Mouse (Mus musculus) large intestine, adult 2 months (tissue): ENCODE results near the gene Pygl. TPM values are rescaled to one million over a fixed set of nuclear protein-coding genes. Genes with fewer than 3 reads are reported as not detected.
A peak's percentile ranks its signal among the peaks of the same experiment; 100 is the strongest.
"Not testable (repeated sequence)": the region's sequence is repeated elsewhere in the genome, so short reads cannot be mapped to it uniquely, and the experiment has no call there.

ENCODE experiments used
- DNase-seq: peaks from one replicate; pipeline ENCODE4 v3.0.0-alpha.2; 2012; ENCODE audit warnings: low read depth, low spot score
- WGBS: fragments of 180-500 bp; shearing (Covaris S2); methylation state at CpG from one replicate; pipeline ENCODE4 v1.1.7; 2018; 5-methylcytosine and 5-hydroxymethylcytosine counted together
- polyA plus RNA-seq: library from polyadenylated mRNA; depleted of rRNA; stranded (reverse); fragments of >200 nt; gene quantifications from 2 replicates; pipeline ENCODE4 v1.2.3, GENCODE M21; 2012; rRNA removed

Gene Pygl
- polyA plus RNA-seq, 1 experiment: 2.5 TPM

DNA sequence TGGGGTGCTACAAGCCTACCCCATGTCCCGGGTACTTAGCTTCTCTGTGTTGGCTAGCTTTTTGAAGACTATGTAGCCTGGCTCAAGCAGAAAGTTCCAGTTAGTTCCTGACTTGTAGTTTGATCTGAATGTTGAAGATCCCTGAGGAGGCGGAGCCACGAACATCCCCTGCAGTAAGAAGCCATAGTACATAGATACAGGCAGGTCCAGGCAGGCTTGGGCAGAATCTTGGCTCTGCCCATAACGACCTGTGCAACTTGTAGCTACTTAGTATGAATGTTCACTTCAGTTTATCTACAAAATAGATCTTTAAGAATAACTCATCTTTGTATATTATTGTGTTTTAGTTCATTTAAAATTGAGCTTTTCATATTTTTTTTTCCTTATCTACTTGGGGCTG lies 63.3 kb downstream of the Pygl start:
- no peak for DNase-seq
- WGBS: 81% methylated on average over 4 of the region's 4 CpGs

DNA sequence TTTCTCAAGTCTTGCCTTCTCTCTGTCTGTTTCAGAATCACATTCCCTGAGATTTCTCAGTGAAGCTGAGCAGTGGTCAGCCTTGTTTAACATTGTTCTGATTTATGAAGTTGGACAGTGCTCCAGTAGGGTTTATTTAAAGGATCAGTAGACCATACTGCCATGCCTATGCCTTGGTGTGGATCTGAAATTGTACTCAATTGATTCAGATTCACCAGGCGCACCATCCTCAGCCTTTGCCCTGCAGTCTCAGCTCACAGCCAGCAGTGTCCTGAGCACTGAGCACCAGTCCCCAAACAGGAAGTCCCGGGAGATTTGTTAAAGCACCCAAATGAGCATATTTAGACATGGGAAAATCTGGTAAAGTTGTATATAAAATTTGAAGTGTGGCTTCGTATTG lies 66.5 kb downstream of the Pygl start:
- WGBS: 52% methylated on average over 3 of the region's 3 CpGs
- DNase-seq: no peak

DNA sequence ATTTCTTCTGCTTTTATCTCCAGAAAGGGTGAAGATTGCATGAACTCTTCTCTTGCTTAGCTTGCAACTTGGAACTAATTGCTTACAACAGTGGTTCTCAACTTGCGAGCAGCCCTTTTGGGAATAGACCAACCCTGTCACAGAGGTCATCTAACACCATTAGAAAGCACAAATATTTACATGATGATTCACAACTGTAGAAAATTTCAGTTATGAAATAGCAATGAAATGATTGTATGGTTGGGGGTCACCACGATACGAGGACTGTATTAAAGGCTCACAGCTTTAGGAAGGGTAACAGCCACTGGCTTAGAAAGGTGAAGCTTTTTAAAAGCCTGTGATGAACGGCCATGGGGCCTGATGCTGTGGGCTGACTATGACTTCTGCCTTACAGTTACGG lies 70.2 kb downstream of the Pygl start:
- 38% methylated on average over 5 of the region's 5 CpGs for WGBS
- DNase-seq: no peak

DNA sequence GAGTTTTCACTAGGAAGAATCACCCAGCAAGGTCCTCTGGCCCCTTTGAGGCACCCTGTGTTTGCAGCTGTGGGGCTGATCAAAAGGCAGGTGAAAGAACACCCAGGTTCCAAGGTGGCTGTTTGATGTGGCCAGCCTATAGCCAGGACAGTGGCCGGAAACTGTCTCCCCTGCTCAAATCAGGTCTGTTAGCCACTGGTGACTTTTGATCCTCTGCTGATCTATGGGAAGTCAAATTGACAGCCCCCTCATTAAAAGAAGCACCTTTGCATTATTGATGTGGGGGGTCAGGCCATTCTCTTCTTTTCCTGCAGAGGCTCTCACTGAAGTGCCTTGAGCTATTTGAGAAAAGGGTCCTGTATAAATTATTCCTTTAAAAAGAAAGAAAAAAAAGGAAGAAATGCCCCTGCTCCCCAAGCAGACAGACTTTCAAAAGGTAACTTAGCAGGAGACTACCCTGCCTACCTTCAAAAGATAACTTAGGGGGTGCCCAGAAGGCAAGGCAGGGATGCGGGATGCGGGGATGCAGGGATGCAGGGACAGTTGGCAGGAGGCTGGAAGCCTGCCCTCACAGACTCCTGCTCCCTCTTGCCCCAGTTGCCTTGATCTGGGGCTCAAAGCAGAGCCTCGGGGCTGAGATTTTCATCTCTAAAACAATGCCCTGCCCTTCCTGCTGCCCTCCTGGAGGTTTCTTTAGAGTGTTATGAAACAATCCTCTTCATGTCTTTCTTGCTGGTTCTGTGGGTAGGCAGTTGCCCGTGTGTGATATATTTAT lies 73.8 kb downstream of the Pygl start:
- 65% methylated on average over 5 of the region's 5 CpGs for WGBS
- no peak for DNase-seq

DNA sequence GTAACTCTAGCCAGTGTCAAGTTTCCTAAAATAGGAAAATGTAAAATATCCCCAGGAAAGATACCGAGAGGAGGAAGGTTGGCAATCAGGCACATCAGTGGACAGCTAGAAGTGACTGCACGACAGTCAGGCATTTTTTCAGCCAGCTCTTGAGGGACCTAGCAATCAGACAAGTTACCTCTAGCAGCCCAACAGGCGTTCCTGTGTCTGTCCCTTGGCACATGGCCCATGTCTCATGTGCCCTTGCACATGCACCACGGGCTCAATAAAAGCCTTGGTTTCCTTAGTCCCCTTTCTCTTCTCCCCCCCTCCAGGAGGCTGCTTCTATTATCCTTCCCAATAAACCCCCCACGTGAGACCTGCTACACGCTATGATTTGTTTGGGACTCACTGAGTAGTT lies 75.1 kb downstream of the Pygl start:
- no peak for DNase-seq
- 51% methylated on average over 6 of the region's 6 CpGs for WGBS

DNA sequence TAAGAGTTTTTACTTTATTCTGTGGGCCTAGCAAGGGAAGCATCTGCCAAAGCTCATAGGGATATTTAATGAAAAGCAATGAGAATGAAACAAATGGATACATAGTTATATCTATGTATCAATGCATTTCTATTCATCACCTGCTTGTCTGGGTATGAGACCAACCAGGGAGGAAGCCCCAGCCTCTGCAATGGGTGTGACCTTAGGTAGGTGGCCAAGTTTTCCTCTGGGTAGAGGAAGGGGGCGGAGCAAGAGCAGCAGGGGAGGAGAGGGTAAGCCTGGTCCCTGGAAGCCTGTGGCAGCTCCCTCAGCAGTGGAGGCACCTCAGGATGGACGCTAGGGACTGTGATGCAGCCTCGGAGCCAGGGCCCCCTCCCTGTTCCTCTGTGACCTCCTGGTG lies 77.4 kb downstream of the Pygl start, which contains the start of gene Abhd12b:
TSS of gene Abhd12b (plus strand) at position 301 of the 400 bp plus-strand sequence.
- WGBS: 64% methylated on average over 3 of the region's 3 CpGs
- DNase-seq: no peak

DNA sequence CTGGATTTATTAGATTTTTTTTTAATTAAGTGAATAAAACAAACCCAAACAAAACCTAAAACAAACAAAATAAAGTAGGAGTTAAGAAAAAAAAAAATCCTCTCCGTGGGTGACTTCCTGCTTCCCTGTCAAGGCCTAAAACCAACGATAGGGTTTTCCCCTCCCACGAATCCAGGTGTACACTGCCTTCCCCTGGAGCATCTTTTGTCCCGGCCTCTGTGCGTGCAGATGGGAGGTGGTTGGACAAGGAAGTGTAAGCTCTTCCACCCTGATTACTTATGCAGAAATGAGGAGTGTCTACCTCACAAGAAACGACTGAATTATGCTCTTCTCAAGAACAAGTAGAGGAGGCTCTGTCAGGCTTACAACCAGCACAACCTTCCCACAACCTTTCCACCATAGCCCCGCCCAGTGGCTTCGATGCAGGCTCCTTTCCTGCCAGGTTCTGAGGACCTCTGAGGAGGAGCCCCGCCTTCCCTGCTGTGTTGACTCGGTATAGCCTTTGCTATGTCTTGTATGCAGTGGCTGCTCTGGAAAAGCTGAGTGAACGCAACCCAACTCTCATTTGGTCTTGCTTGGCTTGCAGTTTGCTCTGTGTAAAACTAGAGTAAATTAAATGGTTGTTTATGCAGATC lies 82.5 kb downstream of the Pygl start:
- WGBS: 10% methylated on average over 11 of the region's 11 CpGs

DNA sequence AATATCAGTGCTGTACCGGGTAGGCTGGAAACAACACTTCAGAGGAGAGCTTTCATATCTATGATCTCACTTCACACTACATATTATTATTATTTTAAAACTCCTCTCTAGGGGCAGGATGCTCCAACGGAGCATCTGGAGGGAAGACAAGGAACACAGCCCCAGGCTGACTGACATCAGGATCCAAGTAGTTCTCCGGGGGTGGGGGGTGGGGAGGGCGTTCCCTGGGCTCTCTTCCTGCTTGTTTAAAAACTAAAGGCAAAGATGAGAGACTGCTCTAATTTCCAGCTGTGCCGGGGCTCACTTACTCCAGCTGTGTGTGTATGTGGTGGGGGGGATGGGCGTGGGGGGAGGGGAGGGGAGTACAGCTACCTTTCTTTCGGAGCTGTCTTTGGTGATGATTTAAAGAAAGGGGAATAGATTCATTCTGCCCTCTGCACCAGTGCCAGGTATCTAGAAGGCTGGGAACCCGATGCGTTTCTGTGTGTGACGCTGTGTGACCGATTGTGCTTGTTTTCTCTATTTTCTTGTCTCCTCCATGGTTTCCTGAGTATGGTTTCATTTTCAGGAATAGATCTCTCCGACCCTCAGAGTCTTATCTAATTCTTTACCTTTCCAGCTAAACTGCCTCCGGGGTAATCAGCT lies 83.2 kb downstream of the Pygl start:
- DNase-seq: no peak
- whole genome bisulfite sequencing: 7% methylated on average over 13 of the region's 13 CpGs

More for the DNA sequence above, 82.5 kb downstream of the Pygl start:
- DNase-seq: no peak

DNA sequence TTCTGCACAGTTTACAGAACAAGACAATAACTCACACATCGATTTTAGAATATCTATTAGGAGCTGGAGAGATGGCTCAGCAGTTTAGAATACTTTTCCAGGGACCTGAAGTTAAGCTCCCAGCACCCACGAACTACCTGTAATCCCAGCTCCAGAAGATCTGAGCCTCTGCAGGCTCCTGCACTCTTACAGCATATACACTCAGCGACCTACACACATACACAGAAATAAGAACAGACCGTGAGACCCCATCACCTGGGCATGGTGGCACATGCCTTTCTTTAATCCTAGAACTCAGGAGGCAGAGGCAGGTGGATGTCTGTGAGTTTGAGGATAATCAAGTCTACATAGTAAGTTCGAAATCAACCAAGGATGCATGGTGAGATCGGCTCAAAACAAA lies 85.7 kb downstream of the Pygl start:
- no peak for DNase-seq
- WGBS: 86% methylated on average over 6 of the region's 6 CpGs

DNA sequence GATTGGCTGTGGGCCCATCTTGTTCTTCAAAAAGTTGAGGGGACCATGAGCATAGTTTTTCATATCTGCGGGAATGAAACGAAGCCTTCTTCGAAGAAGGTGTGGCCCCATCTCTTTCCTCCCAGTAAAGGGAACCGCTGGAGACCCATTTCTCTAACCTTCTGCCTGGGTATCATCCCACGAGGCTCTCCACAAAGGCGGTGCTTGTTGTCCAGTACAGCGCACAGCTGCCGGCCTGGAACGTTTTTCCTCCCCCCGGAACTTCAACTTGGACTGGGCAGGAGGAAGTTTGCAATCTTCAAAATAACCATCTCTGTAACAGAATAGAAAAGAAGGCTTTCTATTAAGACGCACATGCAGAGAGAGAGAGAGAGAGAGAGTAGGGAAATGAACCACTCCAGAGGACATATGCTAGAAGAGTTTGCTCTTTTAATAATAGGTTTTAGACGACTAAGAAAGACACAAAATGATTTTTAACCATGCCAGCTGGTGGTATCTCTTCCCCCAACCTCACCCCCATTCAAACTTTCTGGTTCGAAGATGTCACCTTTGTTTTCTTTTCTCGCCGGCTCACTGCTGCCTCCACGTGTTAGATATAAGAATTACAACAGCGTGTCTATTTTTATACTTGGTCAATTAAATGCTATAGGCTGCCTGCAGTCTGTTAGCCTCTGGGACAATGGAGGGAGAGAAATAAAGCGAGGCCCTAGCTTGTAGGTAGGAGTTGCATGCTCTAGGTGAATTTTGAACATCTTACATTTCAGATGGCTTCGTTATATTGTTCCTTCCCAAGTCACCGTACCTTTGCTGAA lies 86.4 kb downstream of the Pygl start:
- 40% methylated on average over 20 of the region's 20 CpGs for WGBS

DNA sequence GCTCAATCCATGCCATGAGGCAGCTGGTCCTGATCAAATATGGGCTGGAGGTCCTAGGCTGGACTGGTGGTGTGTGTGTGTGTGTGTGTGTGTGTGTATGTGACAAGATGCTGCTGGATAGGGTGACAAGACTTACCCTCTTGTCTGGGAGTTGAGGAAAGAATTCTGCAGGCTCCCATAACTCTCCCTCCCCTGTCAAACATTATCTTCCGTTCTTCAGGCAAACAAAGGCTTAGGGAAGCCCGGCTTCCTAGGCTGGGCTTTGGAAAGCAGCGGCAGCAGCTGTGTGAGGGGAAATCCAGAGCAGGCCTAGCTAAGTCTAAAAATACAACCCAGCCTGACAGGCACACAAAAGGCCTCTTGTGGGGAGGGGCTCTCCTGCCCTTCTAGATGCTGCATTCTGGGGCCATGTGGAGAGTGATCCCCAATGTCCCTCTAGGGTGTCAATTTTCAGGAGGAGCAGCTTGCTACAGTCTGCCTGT lies 87.1 kb downstream of the Pygl start:
- 31% methylated on average over 3 of the region's 3 CpGs for WGBS
- DNase-seq: not testable (repeated sequence)

More for the DNA sequence above, 86.4 kb downstream of the Pygl start:
- peak; percentile 39 for DNase-seq

DNA sequence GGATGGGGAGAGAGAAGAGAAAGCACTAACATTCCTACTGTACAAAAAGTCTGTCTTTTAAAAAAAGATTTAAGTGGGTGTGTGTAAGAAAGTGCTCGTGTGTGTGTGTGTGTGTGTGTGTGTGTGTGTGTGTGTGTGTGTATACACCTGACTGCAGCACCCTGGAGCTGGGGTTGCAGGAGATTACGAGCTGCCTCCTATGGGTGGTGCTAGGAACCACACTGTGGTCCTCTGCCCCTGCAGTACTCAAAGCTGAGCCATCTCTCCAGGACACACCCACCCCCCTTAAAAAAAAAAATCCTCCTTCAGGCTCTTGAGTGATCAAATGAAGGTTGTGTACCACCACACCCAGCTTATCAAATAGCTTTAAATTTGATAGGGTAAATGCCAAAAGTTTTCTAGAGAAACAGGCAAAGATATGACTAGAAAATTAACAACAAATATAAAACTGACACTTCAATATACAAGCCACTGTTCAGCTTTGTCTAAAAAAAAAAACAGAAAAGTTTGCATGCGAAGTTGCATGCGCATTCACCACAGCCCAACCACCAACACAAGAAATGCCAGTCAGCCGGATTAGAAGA lies 90.2 kb downstream of the Pygl start:
- 90% methylated on average over 5 of the region's 5 CpGs for WGBS
- no peak for DNase-seq

Other genes with a start within 250 kb of the Pygl start
- gene Sav1, start 244.5 kb downstream of the Pygl start, polyA plus RNA-seq: 13.9 and 14.7 TPM in 2 replicates
- gene Nin, start 117.8 kb downstream of the Pygl start, polyA plus RNA-seq: 2.1 and 4.2 TPM in 2 replicates
- gene Abhd12b, start 77.3 kb downstream of the Pygl start, polyA plus RNA-seq: not detected in 2 replicates
- gene Trim9, start 116.1 kb upstream of the Pygl start, polyA plus RNA-seq: 0.10 and 0.14 TPM in 2 replicates
- 7.7 TPM in 2 replicates for gene Tmx1, start 221.6 kb upstream of the Pygl start, polyA plus RNA-seq